Mouse (Mus musculus): ENCODE data around the gene Tekt4. TPM values are rescaled to one million over a fixed set of nuclear protein-coding genes. Genes with fewer than 3 reads are reported as not detected.
A peak's percentile ranks its signal among the peaks of the same experiment; 100 is the strongest.

Tekt4 gene
- polyA plus RNA-seq, 1 experiment from 2014 or later = not detected

GRCm38 (mm10) chr17:25452246-25452965 is 2.0 kb upstream of the Tekt4 start:
- Histone ChIP-seq H3K4me3 (replicated peaks) (no peak overlapping the region), H3K4me1 (replicated peaks) (peaks cover 16% of the 10 kb centered on the region), H3K27ac (no peak overlapping the region), H3K4me2 (no peak overlapping the region), H3K27me3 (peaks cover 13% of the 10 kb centered on the region; the same call in 1 of the 2 replicates), H3K9ac (replicated peaks) (no peak overlapping the region), H3K36me3 (no peaks in the 10 kb centered on the region), H3K9me3 (no peaks in the 10 kb centered on the region)
- WGBS = 75% methylated on average over 5 of the region's 5 CpGs
- ATAC-seq (ENCODE audit: insufficient number of reproducible peaks, insufficient read depth, low FRiP score, low TSS enrichment, low read depth) = no peak

- no peak for ATAC-seq (ENCODE audit: insufficient number of reproducible peaks, insufficient read depth, low FRiP score, low TSS enrichment, low read depth)
- H3K9me3 ChIP-seq = peaks cover 7% of the 10 kb centered on the region
- no peak overlapping the region for H3K9ac ChIP-seq (replicated peaks)
- H3K4me3 ChIP-seq (replicated peaks) = no peak overlapping the region
- H3K4me2 ChIP-seq = no peak overlapping the region
- 0 out of 2 replicates have a peak, but pooled peaks cover 7% of the 10 kb centered on the region for H3K4me1 ChIP-seq (replicated peaks)
- H3K27me3 ChIP-seq = 0 out of 2 replicates have a peak, but pooled peaks cover 4% of the 10 kb centered on the region
- WGBS = 53% methylated on average over 8 of the region's 8 CpGs
- H3K36me3 ChIP-seq = no peaks in the 10 kb centered on the region
- no peak overlapping the region for H3K27ac ChIP-seq
Measured at GRCm38 (mm10) chr17:25456540-25456939, 2.1 kb downstream of the Tekt4 start.

DNA sequence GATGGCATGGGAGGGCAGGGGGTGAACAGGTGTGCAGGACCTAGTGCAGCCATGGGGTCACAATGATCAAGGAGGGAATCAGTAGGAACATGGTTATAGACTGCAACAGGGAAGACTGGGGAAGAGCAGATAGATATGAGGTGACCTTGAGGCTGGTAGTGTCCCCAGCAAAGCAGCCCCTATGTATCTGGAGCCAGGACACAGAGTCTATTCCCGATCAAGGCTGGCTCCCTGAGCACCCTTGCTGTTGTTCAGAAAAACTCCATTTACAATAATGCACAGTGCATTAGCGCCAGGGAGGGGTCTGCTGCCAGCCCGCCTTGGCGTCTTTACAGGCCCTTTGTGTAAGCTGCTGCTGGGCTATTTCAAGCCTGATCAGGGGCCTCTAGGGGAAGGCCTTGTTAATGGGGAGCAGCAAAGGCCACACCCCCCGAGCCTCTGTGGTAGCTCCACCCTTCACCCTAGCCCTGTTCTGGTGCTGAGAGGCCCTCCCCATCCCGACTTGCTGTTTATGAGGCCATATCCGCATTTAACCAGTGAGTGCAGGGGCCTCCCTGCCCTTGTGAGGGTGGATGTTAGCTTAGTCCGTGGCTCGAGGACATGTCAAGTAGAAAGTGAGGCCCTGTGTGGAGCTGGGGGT is 7.9 kb downstream of the Tekt4 start:
- H3K9me3 ChIP-seq = peaks cover 7% of the 10 kb centered on the region
- peak overlapping the region; percentile 83 for H3K27ac ChIP-seq
- H3K4me2 ChIP-seq = peak overlapping the region; percentile 13
- H3K27me3 ChIP-seq = peaks cover 2% of the 10 kb centered on the region; the same call in 1 of the 2 replicates
- H3K9ac ChIP-seq (replicated peaks) = 0 out of 2 replicates have a peak overlapping the region, but pooled peaks have one; percentile 13
- no peaks in the 10 kb centered on the region for H3K36me3 ChIP-seq
- peaks cover 21% of the 10 kb centered on the region for H3K4me1 ChIP-seq (replicated peaks)
- H3K4me3 ChIP-seq (replicated peaks) = no peak overlapping the region
- 12% methylated on average over 9 of the region's 9 CpGs for WGBS
- ATAC-seq (ENCODE audit: insufficient number of reproducible peaks, insufficient read depth, low FRiP score, low TSS enrichment, low read depth) = peak; percentile 85

DNA sequence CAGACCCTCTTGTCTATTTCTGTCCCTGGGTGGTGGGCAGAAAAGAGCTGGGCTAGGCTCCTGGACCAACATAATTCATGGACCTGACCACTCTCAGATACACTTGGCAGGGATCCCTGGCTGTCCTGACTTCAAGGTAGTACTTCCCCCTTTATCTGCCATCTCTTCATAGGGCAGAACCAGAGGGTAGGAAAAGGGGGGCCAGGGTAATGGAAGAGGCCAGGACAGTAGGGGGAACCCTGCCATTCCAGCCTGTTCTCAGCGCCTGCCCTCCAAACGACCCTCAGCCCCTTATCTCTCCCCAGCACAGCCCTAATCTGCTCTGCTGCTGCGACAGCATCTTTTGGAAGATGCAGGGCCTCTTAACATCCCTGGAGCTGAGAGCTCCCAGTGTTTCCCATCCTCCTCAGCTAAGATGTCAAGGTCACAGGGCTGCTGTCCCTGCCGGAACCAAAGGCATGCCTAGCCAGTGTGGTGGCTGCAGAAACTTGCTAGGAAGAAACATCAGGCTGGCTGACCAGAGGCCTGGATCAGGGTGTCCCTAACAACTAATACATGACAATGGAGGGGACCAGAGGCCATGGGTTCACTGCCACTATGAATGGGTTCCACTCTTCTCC is 9.0 kb downstream of the Tekt4 start:
- Histone ChIP-seq H3K27ac (no peak overlapping the region), H3K4me1 (replicated peaks) (peaks cover 21% of the 10 kb centered on the region), H3K36me3 (no peaks in the 10 kb centered on the region), H3K4me2 (no peak overlapping the region), H3K27me3 (peaks cover 2% of the 10 kb centered on the region; the same call in 1 of the 2 replicates), H3K4me3 (replicated peaks) (no peak overlapping the region), H3K9ac (replicated peaks) (no peak overlapping the region), H3K9me3 (peaks cover 7% of the 10 kb centered on the region)
- no peak for ATAC-seq (ENCODE audit: insufficient number of reproducible peaks, insufficient read depth, low FRiP score, low TSS enrichment, low read depth)
- 56% methylated on average over 4 of the region's 4 CpGs for WGBS

DNA sequence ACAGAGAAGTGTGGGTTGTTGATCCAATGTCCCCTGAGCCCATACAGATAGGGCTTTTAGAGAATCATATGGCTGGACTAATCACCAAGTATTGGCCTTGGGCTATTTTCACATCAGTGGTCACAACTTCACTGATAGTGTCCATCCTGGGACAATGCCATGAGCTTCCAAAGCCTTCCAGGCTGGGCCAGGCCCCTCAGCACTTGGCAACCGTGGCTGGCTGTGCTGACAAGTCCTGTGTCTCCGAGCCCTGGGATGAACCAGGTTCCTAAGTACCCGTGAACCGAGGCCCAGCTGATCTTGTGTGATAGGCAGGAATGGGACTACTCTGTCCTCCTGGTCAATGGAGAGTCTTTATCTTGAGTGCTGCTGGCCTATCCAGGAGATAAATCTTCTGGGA is 9.7 kb downstream of the Tekt4 start:
- H3K27ac ChIP-seq = no peak overlapping the region
- H3K4me3 ChIP-seq (replicated peaks) = no peak overlapping the region
- no peak overlapping the region for H3K9ac ChIP-seq (replicated peaks)
- H3K36me3 ChIP-seq = no peaks in the 10 kb centered on the region
- 88% methylated on average over 4 of the region's 4 CpGs for WGBS
- no peak overlapping the region for H3K4me2 ChIP-seq
- H3K9me3 ChIP-seq = peaks cover 7% of the 10 kb centered on the region
- H3K4me1 ChIP-seq (replicated peaks) = peaks cover 21% of the 10 kb centered on the region
- H3K27me3 ChIP-seq = peaks cover 7% of the 10 kb centered on the region
- no peak for ATAC-seq (ENCODE audit: insufficient number of reproducible peaks, insufficient read depth, low FRiP score, low TSS enrichment, low read depth)

GRCm38 (mm10) chr17:25466257-25466656 is 11.8 kb downstream of the Tekt4 start:
- H3K9me3 ChIP-seq = no peaks in the 10 kb centered on the region
- peaks cover 21% of the 10 kb centered on the region for H3K4me1 ChIP-seq (replicated peaks)
- H3K4me2 ChIP-seq = no peak overlapping the region
- 73% methylated on average over 2 of the region's 2 CpGs for WGBS
- no peak overlapping the region for H3K4me3 ChIP-seq (replicated peaks)
- H3K9ac ChIP-seq (replicated peaks) = no peak overlapping the region
- no peak overlapping the region for H3K27ac ChIP-seq
- H3K27me3 ChIP-seq = peaks cover 14% of the 10 kb centered on the region
- ATAC-seq (ENCODE audit: insufficient number of reproducible peaks, insufficient read depth, low FRiP score, low TSS enrichment, low read depth) = no peak
- no peaks in the 10 kb centered on the region for H3K36me3 ChIP-seq

DNA sequence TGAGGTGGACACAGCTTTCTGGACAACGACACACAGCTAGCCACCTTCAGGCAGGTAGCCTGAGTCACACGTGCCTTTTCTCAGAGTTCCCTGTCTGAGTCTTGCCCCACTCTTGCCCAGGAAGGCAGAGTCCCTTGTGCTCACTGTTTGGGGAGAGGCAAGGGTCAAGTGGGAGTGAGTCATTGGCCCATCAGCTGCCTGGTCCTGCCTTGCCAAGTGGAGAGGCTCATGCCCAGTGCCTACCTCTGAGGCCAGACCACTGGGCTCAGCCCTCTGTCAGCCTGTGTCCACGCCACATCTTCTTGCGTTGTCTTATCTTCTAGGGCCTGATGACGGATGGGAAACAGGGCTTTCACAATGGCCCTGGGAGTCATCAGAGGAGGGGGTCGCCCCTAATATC is 13.4 kb downstream of the Tekt4 start:
- H3K9me3 ChIP-seq = no peaks in the 10 kb centered on the region
- no peaks in the 10 kb centered on the region for H3K36me3 ChIP-seq
- no peak overlapping the region for H3K9ac ChIP-seq (replicated peaks)
- no peak overlapping the region for H3K4me2 ChIP-seq
- no peak for ATAC-seq (ENCODE audit: insufficient number of reproducible peaks, insufficient read depth, low FRiP score, low TSS enrichment, low read depth)
- WGBS = 70% methylated on average over 6 of the region's 6 CpGs
- no peak overlapping the region for H3K4me3 ChIP-seq (replicated peaks)
- peaks cover 10% of the 10 kb centered on the region for H3K4me1 ChIP-seq (replicated peaks)
- H3K27ac ChIP-seq = no peak overlapping the region
- H3K27me3 ChIP-seq = peaks cover 29% of the 10 kb centered on the region

- no peaks in the 10 kb centered on the region for H3K9me3 ChIP-seq
- WGBS = 64% methylated on average over 6 of the region's 6 CpGs
Measured at GRCm38 (mm10) chr17:25468301-25468700, 13.9 kb downstream of the Tekt4 start.

GRCm38 (mm10) chr17:25469798-25470197 is 15.4 kb downstream of the Tekt4 start:
- Histone ChIP-seq H3K9me3 (no peaks in the 10 kb centered on the region), H3K4me3 (replicated peaks) (no peak overlapping the region), H3K4me1 (replicated peaks) (peaks cover 7% of the 10 kb centered on the region; the same call in 1 of the 2 replicates), H3K9ac (replicated peaks) (no peak overlapping the region), H3K27me3 (peaks cover 49% of the 10 kb centered on the region), H3K4me2 (no peak overlapping the region), H3K27ac (no peak overlapping the region), H3K36me3 (no peaks in the 10 kb centered on the region)
- ATAC-seq (ENCODE audit: insufficient number of reproducible peaks, insufficient read depth, low FRiP score, low TSS enrichment, low read depth) = peak; percentile 17; the same call in 1 of the 2 replicates
- WGBS = 35% methylated on average over 8 of the region's 8 CpGs

More at GRCm38 (mm10) chr17:25468301-25468700, 13.9 kb downstream of the Tekt4 start:
- Histone ChIP-seq H3K4me2 (no peak overlapping the region), H3K27me3 (peaks cover 34% of the 10 kb centered on the region), H3K27ac (no peak overlapping the region), H3K4me3 (replicated peaks) (no peak overlapping the region), H3K4me1 (replicated peaks) (peaks cover 5% of the 10 kb centered on the region), H3K36me3 (no peaks in the 10 kb centered on the region), H3K9ac (replicated peaks) (no peak overlapping the region)
- no peak for ATAC-seq (ENCODE audit: insufficient number of reproducible peaks, insufficient read depth, low FRiP score, low TSS enrichment, low read depth)

GRCm38 (mm10) chr17:25471418-25471817 is 17.0 kb downstream of the Tekt4 start:
- Histone ChIP-seq H3K4me2 (no peak overlapping the region), H3K4me1 (replicated peaks) (peaks cover 10% of the 10 kb centered on the region), H3K27me3 (peaks cover 60% of the 10 kb centered on the region), H3K4me3 (replicated peaks) (no peak overlapping the region), H3K27ac (no peak overlapping the region), H3K9me3 (no peaks in the 10 kb centered on the region), H3K36me3 (no peaks in the 10 kb centered on the region), H3K9ac (replicated peaks) (no peak overlapping the region)
- ATAC-seq (ENCODE audit: insufficient number of reproducible peaks, insufficient read depth, low FRiP score, low TSS enrichment, low read depth) = no peak
- 41% methylated on average over 8 of the region's 8 CpGs for WGBS

GRCm38 (mm10) chr17:25472044-25472443 is 17.6 kb downstream of the Tekt4 start:
- ATAC-seq (ENCODE audit: insufficient number of reproducible peaks, insufficient read depth, low FRiP score, low TSS enrichment, low read depth) = no peak
- no peak overlapping the region for H3K4me3 ChIP-seq (replicated peaks)
- peaks cover 10% of the 10 kb centered on the region for H3K4me1 ChIP-seq (replicated peaks)
- no peaks in the 10 kb centered on the region for H3K9me3 ChIP-seq
- H3K9ac ChIP-seq (replicated peaks) = no peak overlapping the region
- H3K27me3 ChIP-seq = peaks cover 67% of the 10 kb centered on the region
- no peak overlapping the region for H3K27ac ChIP-seq
- 48% methylated on average over 14 of the region's 14 CpGs for WGBS
- no peaks in the 10 kb centered on the region for H3K36me3 ChIP-seq
- no peak overlapping the region for H3K4me2 ChIP-seq
